In the genomic region with DNA sequence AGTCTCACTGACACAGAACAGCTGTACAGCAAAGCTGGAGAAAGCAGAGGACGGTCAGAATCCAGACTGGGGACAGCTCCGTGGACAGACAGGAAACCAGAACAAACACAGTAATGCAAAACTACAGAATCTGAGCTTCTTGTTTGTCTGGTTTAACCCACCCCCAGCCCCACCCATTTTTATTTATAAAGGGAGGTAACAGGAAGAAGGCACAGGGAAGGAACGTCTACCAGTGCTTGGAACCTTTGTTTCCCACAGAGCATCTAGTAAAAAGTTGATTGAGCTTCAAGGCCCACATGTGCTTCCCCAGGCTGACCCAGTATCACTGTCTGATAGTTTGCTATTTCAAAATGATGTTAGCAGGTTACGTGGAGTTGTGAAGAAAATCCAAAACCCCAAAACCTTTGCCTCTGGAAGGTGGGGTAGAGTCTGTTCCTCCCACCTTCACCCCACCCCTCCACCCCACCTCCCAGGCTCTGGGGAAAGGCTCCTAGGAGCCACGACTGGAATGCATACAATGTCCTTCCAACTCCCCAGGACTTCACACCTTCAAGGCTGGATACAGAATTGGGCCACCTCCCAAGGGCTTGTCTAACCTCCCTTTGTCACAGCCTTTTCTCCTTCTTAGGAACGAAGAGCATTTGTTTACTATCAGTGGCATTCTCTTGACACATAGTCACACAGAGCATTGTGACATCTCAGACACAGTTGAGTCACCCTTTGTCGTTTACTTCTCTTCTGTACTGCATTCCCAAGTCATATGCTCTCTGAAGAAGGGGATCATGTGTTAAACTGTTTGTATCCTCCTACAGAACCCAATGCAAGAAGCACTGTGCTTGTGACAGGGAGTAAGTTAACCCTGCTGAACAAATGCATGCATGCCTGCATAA, we compare ENCODE assay signal across 34 mouse cellular contexts. TPM values are rescaled to one million over a fixed set of nuclear protein-coding genes. Genes with fewer than 3 reads are reported as not detected.
DNase-seq lines count a peak whose midpoint lies in the region; ATAC-seq and TF ChIP-seq lines count a peak whose summit lies in the region.
"Had no signal": no experiment of that assay in that cellular context is flagged by ENCODE, and none has a peak within 500 bp of the region (broad histone marks: within the 10 kb centered on the region; RNA-seq: fewer than 3 reads in every experiment).

No protein-coding gene starts in this region.

- no peak overlapping the region for H3K27ac ChIP-seq in heart, adult 2 months
- H3K27ac ChIP-seq in embryonic facial prominence, embryonic 10.5 days (replicated peaks) = no peak overlapping the region
- H3K27ac ChIP-seq: embryonic facial prominence, embryonic 13.5 days; forebrain, embryonic 10.5 days; hindbrain, embryonic 10.5 days; layer of hippocampus, adult 2 months; liver, embryonic 12.5 days; midbrain, embryonic 13.5 days had no signal

- no peak for TF ChIP-seq EP300 in heart, adult 2 months (IDR thresholded peaks at IDR 0.05; ENCODE audit: insufficient read depth, low read depth, low read length)

- peak; percentile 80 for ATAC-seq in megakaryocyte, adult 5-6 weeks (ENCODE audit: poor library complexity, severe bottlenecking)
- ATAC-seq: activated CD4-positive, CD25-positive, alpha-beta regulatory T cell, adult 4 months; forebrain, embryonic 16.5 days; hindbrain, embryonic 16.5 days; liver, embryonic 12.5 days; liver, postnatal 0 days; midbrain, embryonic 13.5 days had no signal

- no peak for TF ChIP-seq POLR2A in heart, adult 2 months (IDR thresholded peaks at IDR 0.05; ENCODE audit: insufficient read depth, low read depth, low read length)

- DNase-seq in heart, adult 11 months = peak; percentile 71
- DNase-seq in heart, adult 2 months = no peak
- peak; percentile 86 for DNase-seq in ZHBTc4 (ENCODE audit: low read depth, low spot score)
- no peak for DNase-seq in embryonic facial prominence, embryonic 10.5 days (ENCODE audit: low spot score)
- no peak for DNase-seq in urinary bladder, adult 2 months (ENCODE audit: low spot score)
- DNase-seq in layer of hippocampus, postnatal 14 days (ENCODE audit: low spot score in 2 of 2) = no peak
- DNase-seq: adrenal gland, postnatal 10 days; B cell, adult 2 months; cerebellum, adult 11-12 months; cerebellum, adult 9-11 months; embryo, embryonic 11 days; gastrocnemius, postnatal 25 days; heart, postnatal 14 days; kidney, adult 18-20 months; kidney, postnatal 36 days; liver, postnatal 0 days; retina, postnatal 1 day; right cerebral cortex, postnatal 25 days; spleen, adult 18-20 months; thymus, adult 18-20 months; thymus, postnatal 25 days had no signal

- TF ChIP-seq CTCF in heart, adult 2 months (IDR thresholded peaks at IDR 0.05) = no peak
- TF ChIP-seq CTCF in C2C12 (IDR thresholded peaks at IDR 0.05; ENCODE audit: control insufficient read depth, insufficient read depth, insufficient read length) = no peak

- H3ac ChIP-seq in C2C12 (ENCODE audit: control insufficient read depth, insufficient read length, low read depth) = no peak overlapping the region

- no peaks in the 10 kb centered on the region for H3K4me1 ChIP-seq in heart, adult 2 months (ENCODE audit: control insufficient read depth, insufficient read depth, low read length)
- no peaks in the 10 kb centered on the region for H3K4me1 ChIP-seq in embryonic facial prominence, embryonic 10.5 days
- H3K4me1 ChIP-seq: embryonic facial prominence, embryonic 13.5 days; forebrain, embryonic 10.5 days; hindbrain, embryonic 10.5 days; liver, embryonic 12.5 days; midbrain, embryonic 13.5 days had no signal

- H3K36me3 ChIP-seq in heart, adult 2 months (ENCODE audit: control insufficient read depth, insufficient read depth, low read length) = no peaks in the 10 kb centered on the region
- H3K36me3 ChIP-seq in C2C12 (ENCODE audit: control insufficient read depth, insufficient read depth) = no peaks in the 10 kb centered on the region
- H3K36me3 ChIP-seq in embryonic facial prominence, embryonic 10.5 days (replicated peaks) = no peaks in the 10 kb centered on the region
- H3K36me3 ChIP-seq: embryonic facial prominence, embryonic 13.5 days; forebrain, embryonic 10.5 days; G1E; hindbrain, embryonic 10.5 days; liver, embryonic 12.5 days; midbrain, embryonic 13.5 days had no signal

- no peak overlapping the region for H3K9ac ChIP-seq in heart, adult 2 months (ENCODE audit: low read depth, low read length)
- H3K9ac ChIP-seq: embryonic facial prominence, embryonic 13.5 days; liver, embryonic 12.5 days; liver, postnatal 0 days; midbrain, embryonic 13.5 days had no signal

- no peaks in the 10 kb centered on the region for H3K9me3 ChIP-seq in embryonic facial prominence, embryonic 10.5 days
- H3K9me3 ChIP-seq: embryonic facial prominence, embryonic 13.5 days; forebrain, embryonic 10.5 days; G1E; hindbrain, embryonic 10.5 days; liver, embryonic 12.5 days; midbrain, embryonic 13.5 days had no signal

- H3K27me3 ChIP-seq in heart, adult 2 months (ENCODE audit: control insufficient read depth, insufficient read depth, low read length) = no peaks in the 10 kb centered on the region
- no peaks in the 10 kb centered on the region for H3K27me3 ChIP-seq in C2C12 (ENCODE audit: control insufficient read depth, insufficient read depth, insufficient read length)
- H3K27me3 ChIP-seq in embryonic facial prominence, embryonic 10.5 days (replicated peaks; ENCODE audit: low read depth, poor library complexity, severe bottlenecking) = no peaks in the 10 kb centered on the region
- H3K27me3 ChIP-seq: CH12.LX; embryonic facial prominence, embryonic 13.5 days; liver, embryonic 12.5 days; midbrain, embryonic 13.5 days had no signal

- intact Hi-C loops in heart, adult 2 months (cut with DNase I) = no loop called here

- WGBS in heart, adult 2 months = 51% methylated on average over 7 of the region's 7 CpGs
- WGBS in embryonic facial prominence, embryonic 10.5 days = 70% methylated on average over 7 of the region's 7 CpGs

- no peaks in the 10 kb centered on the region for H3K79me2 ChIP-seq in heart, adult 2 months (replicated peaks; ENCODE audit: control insufficient read depth, insufficient read depth, low read length)
- no peaks in the 10 kb centered on the region for H3K79me2 ChIP-seq in C2C12 (ENCODE audit: control insufficient read depth, insufficient read depth)

- no peaks in the 10 kb centered on the region for H3K79me3 ChIP-seq in C2C12 (ENCODE audit: low read depth)

- H3K4me3 ChIP-seq in heart, adult 2 months = no peak overlapping the region
- no peak overlapping the region for H3K4me3 ChIP-seq in C2C12 (ENCODE audit: insufficient read depth, poor library complexity, severe bottlenecking)
- H3K4me3 ChIP-seq in embryonic facial prominence, embryonic 10.5 days = no peak overlapping the region
- H3K4me3 ChIP-seq: embryonic facial prominence, embryonic 13.5 days; forebrain, embryonic 10.5 days; hindbrain, embryonic 10.5 days; layer of hippocampus, adult 2 months; liver, embryonic 12.5 days; midbrain, embryonic 13.5 days had no signal

TF ChIP-seq in C2C12, 6 proteins besides CTCF, POLR2A, EP300 and RAD21:
- TF ChIP-seq FOSL1 (IDR thresholded peaks at IDR 0.05; ENCODE audit: insufficient read depth, low read length, poor library complexity, severe bottlenecking) (no peak), MYOG (IDR thresholded peaks at IDR 0.05; ENCODE audit: control insufficient read depth, extremely low read depth, insufficient read length) (no peak), MYOD1 (IDR thresholded peaks at IDR 0.05; ENCODE audit: control insufficient read depth, insufficient read length, low read depth) (no peak), CEBPB (IDR thresholded peaks at IDR 0.05; ENCODE audit: low read depth) (peak; percentile 54)

RNA-seq across cellular contexts. Expression of a gene that starts 25.4 kb away (rescaled TPM):
- total RNA-seq in heart, adult 2 months (2021) = 10 to 100 TPM; 38.7 to 54.0 TPM
- polyA plus RNA-seq in heart, adult 2 months (2012; rRNA removed) = 22.2 and 23.8 TPM in 2 replicates
- polyA plus RNA-seq in C2C12 (2012; fragmentation: generic; extraction: Trizol) = 136 TPM
- total RNA-seq in megakaryocyte, adult 5-6 weeks (2015) = 133 and 151 TPM in 2 replicates
- total RNA-seq in megakaryocyte, adult 5-6 weeks (2017) = 55.1 and 85.7 TPM in 2 replicates
- polyA plus RNA-seq in embryonic facial prominence, embryonic 10.5 days (2016; fragmentation: Nextera tagmentation; extraction: Ambion mirVana) = 43.6 and 53.3 TPM in 2 replicates
- polyA plus RNA-seq in urinary bladder, adult 2 months (2012; rRNA removed) = 21.5 and 24.2 TPM in 2 replicates
- 10 to 100 TPM; 35.7 to 36.8 TPM for total RNA-seq in layer of hippocampus, postnatal 14 days (2021)

Comparison
In these comparisons a context has a peak if more than half of its experiments do, and no peak if none do; other contexts are left out.
1. DNase-seq: peak in heart, adult 11 months (single experiment) and ZHBTc4 (single experiment); none in heart, adult 2 months (0 of 2), embryonic facial prominence, embryonic 10.5 days (single experiment), urinary bladder, adult 2 months (single experiment) and layer of hippocampus, postnatal 14 days (0 of 2).